Mouse (Mus musculus) bone marrow, adult 2 months (tissue): ENCODE results near the gene Mxra8. TPM values are rescaled to one million over a fixed set of nuclear protein-coding genes. Genes with fewer than 3 reads are reported as not detected.
A peak's percentile ranks its signal among the peaks of the same experiment; 100 is the strongest.

Experiments used
- H3K27ac ChIP-seq: fragments of 200-500 bp; 2 replicates; pipeline ENCODE4 v1.5.1; 2012; ENCODE audit warnings: low read depth, mild to moderate bottlenecking, control low read depth, inconsistent platforms, low read length; ENCODE audit not compliant: control insufficient read depth, poor library complexity, insufficient read depth
- H3K4me1 ChIP-seq: fragments of 200-500 bp; 2 replicates; pipeline ENCODE4 v1.6.1; 2011; ENCODE audit warnings: low read length; ENCODE audit not compliant: control insufficient read depth, insufficient read depth
- H3K4me3 ChIP-seq: fragments of 200-500 bp; replicated peaks from 2 replicates; pipeline ENCODE3; 2011; ENCODE audit warnings: mild to moderate bottlenecking, low read depth, low read length, control low read depth; ENCODE audit not compliant: control insufficient read depth
- CTCF ChIP-seq: fragments of 200-500 bp; IDR thresholded peaks from 2 replicates; pipeline ENCODE4 v1.5.1; 2011; ENCODE audit warnings: low read length, control low read depth; ENCODE audit not compliant: control insufficient read depth, insufficient read depth
- POLR2A ChIP-seq: fragments of 200-500 bp; IDR thresholded peaks from 2 replicates; pipeline ENCODE4 v1.6.1; 2011; ENCODE audit warnings: low read depth, mild to moderate bottlenecking, control low read depth, low read length, borderline replicate concordance; ENCODE audit not compliant: control insufficient read depth
- WGBS: fragments of 180-500 bp; shearing (Covaris S2); methylation state at CpG from one replicate; pipeline ENCODE4 v1.1.7; 2018; 5-methylcytosine and 5-hydroxymethylcytosine counted together
- polyA plus RNA-seq: library from polyadenylated mRNA; stranded (reverse); fragments of >200 nt; gene quantifications from 2 replicates; pipeline ENCODE4 v1.2.4, GENCODE M21; 2011; ENCODE audit warnings: low replicate concordance; ENCODE audit not compliant: missing spikeins, insufficient read depth, insufficient read length

Gene Mxra8
- polyA plus RNA-seq, 1 experiment, result 8.1 TPM

GRCm38 (mm10) chr4:155849792-155850451 is 10.4 kb downstream of the Mxra8 start:
- Histone ChIP-seq H3K4me3 (no peak overlapping the region), H3K27ac (no peak overlapping the region), H3K4me1 (peaks cover 3% of the 10 kb centered on the region)
- TF ChIP-seq CTCF (no peak), POLR2A (no peak)
- WGBS, result 68% methylated on average over 3 of the region's 3 CpGs

GRCm38 (mm10) chr4:155851368-155851767 is 11.9 kb downstream of the Mxra8 start:
- no peak for TF ChIP-seq POLR2A
- no peak for TF ChIP-seq CTCF
- WGBS, result 79% methylated on average over 3 of the region's 3 CpGs
- no peak overlapping the region for H3K27ac ChIP-seq
- peaks cover 3% of the 10 kb centered on the region for H3K4me1 ChIP-seq
- no peak overlapping the region for H3K4me3 ChIP-seq

- peaks cover 3% of the 10 kb centered on the region for H3K4me1 ChIP-seq
- no peak overlapping the region for H3K4me3 ChIP-seq
- no peak for TF ChIP-seq CTCF
- no peak for TF ChIP-seq POLR2A
- no peak overlapping the region for H3K27ac ChIP-seq
- 89% methylated on average over 2 of the region's 2 CpGs for WGBS
These were observed 12.5 kb downstream of the Mxra8 start for GRCm38 (mm10) chr4:155851951-155852411.

GRCm38 (mm10) chr4:155853421-155853820 is 13.9 kb downstream of the Mxra8 start:
- 90% methylated on average over 9 of the region's 9 CpGs for WGBS
- TF ChIP-seq CTCF (no peak), POLR2A (no peak)

GRCm38 (mm10) chr4:155854991-155855390 is 15.5 kb downstream of the Mxra8 start:
- Histone ChIP-seq H3K4me3 (no peak overlapping the region), H3K27ac (no peak overlapping the region), H3K4me1 (no peaks in the 10 kb centered on the region)
- 93% methylated on average over 12 of the region's 12 CpGs for WGBS
- no peak for TF ChIP-seq CTCF
- no peak for TF ChIP-seq POLR2A

More at GRCm38 (mm10) chr4:155853421-155853820, 13.9 kb downstream of the Mxra8 start:
- peaks cover 3% of the 10 kb centered on the region for H3K4me1 ChIP-seq
- H3K27ac ChIP-seq, result no peak overlapping the region
- H3K4me3 ChIP-seq, result no peak overlapping the region

GRCm38 (mm10) chr4:155856071-155856470 is 16.6 kb downstream of the Mxra8 start:
- WGBS, result 84% methylated on average over 12 of the region's 12 CpGs
- Histone ChIP-seq H3K4me3 (no peak overlapping the region), H3K27ac (no peak overlapping the region), H3K4me1 (no peaks in the 10 kb centered on the region)
- no peak for TF ChIP-seq POLR2A
- TF ChIP-seq CTCF, result no peak

GRCm38 (mm10) chr4:155856881-155857280 is 17.4 kb downstream of the Mxra8 start:
- no peak for TF ChIP-seq CTCF
- no peak for TF ChIP-seq POLR2A
- 57% methylated on average over 3 of the region's 3 CpGs for WGBS
- Histone ChIP-seq H3K4me3 (no peak overlapping the region), H3K27ac (no peak overlapping the region; the same call in 1 of the 2 replicates), H3K4me1 (peaks cover 2% of the 10 kb centered on the region; the same call in 1 of the 2 replicates)

GRCm38 (mm10) chr4:155859318-155859717 is 19.8 kb downstream of the Mxra8 start:
- H3K27ac ChIP-seq, result no peak overlapping the region
- H3K4me1 ChIP-seq, result peaks cover 6% of the 10 kb centered on the region
- no peak overlapping the region for H3K4me3 ChIP-seq
- no peak for TF ChIP-seq CTCF
- no peak for TF ChIP-seq POLR2A
- WGBS, result 57% methylated on average over 13 of the region's 13 CpGs

- no peak for TF ChIP-seq POLR2A
- no peak for TF ChIP-seq CTCF
- no peak overlapping the region for H3K4me3 ChIP-seq
- WGBS, result 57% methylated on average over 7 of the region's 7 CpGs
- H3K27ac ChIP-seq, result peak overlapping the region; percentile 46
- H3K4me1 ChIP-seq, result peaks cover 6% of the 10 kb centered on the region
These were observed 22.3 kb downstream of the Mxra8 start for GRCm38 (mm10) chr4:155861787-155862186.
